Mouse (Mus musculus): ENCODE data around the gene Uba3.

- TF ChIP-seq CTCF (IDR thresholded peaks at IDR 0.05; ENCODE audit: low read depth) (no peak), EP300 (IDR thresholded peaks at IDR 0.05; ENCODE audit: low read depth) (no peak)
Observed at GRCm38 (mm10) chr6:97242522-97242921, 37.1 kb upstream of the Uba3 start.

Data from heart, postnatal 0 days (tissue).